Mouse (Mus musculus): ENCODE measurements around the gene Unkl.

DNA sequence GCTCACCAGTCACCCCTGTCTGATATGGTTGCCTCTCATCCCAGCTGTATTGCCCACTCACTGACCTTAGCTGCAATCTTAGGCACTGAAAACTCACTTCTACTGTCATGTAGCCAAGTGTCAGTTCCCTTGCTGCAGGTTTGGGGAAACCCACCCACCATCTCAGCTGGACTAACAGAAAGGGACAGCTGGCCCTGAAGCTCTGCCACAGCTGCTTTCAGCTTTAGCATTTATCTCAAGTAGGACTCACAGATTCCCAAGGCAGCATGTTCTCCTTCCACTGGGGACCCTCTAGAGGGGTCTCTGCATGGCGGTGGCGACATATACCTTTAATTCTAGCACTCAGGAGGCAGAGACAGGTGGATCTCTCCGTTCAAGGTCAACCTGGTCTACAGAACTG is 23.4 kb upstream of the Unkl start:
- TF ChIP-seq CTCF (IDR thresholded peaks at IDR 0.05; ENCODE audit: low read depth) (no peak), EP300 (IDR thresholded peaks at IDR 0.05; ENCODE audit: low read depth) (no peak)

All from liver, embryonic 14.5 days (tissue).